Mouse (Mus musculus): ENCODE measurements at regions not wholly inside any gene's neighbourhood (a gene's known extent, or its start where the extent isn't known, plus 50 kb on each side); places are given as distances from the start of the nearest gene placed in this dataset.

DNA sequence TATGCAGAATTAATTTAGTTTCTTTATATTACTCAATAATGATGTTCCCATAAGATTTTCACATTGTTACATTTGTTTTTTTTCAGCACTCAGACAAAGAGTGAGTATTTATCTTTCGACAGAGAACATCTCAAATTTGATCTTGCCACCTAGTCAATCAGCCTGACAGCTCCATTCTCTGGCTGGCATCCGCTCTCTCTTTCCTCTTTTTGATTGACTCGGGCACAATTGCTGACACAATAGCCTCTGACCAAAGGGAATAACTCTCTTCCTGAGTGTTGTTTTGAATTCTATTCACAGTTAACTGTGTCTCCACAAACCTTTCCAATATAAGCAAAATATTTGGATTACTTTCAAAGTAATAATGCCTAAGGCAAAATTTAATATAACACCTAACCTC, 711.4 kb downstream of the Adgrl2 start:
- no peak for TF ChIP-seq CTCF (IDR thresholded peaks at IDR 0.05; ENCODE audit: extremely low read depth, insufficient read depth, low read length)
- no peak for TF ChIP-seq POLR2A (IDR thresholded peaks at IDR 0.05; ENCODE audit: extremely low read depth, insufficient read depth, low read length)
- Histone ChIP-seq H3K4me3 (ENCODE audit: insufficient read depth, low read length) (no peak overlapping the region), H3K4me1 (ENCODE audit: control insufficient read depth, insufficient read depth, low read length) (no peaks in the 10 kb centered on the region), H3K27ac (ENCODE audit: insufficient read depth, low read length) (no peak overlapping the region)

DNA sequence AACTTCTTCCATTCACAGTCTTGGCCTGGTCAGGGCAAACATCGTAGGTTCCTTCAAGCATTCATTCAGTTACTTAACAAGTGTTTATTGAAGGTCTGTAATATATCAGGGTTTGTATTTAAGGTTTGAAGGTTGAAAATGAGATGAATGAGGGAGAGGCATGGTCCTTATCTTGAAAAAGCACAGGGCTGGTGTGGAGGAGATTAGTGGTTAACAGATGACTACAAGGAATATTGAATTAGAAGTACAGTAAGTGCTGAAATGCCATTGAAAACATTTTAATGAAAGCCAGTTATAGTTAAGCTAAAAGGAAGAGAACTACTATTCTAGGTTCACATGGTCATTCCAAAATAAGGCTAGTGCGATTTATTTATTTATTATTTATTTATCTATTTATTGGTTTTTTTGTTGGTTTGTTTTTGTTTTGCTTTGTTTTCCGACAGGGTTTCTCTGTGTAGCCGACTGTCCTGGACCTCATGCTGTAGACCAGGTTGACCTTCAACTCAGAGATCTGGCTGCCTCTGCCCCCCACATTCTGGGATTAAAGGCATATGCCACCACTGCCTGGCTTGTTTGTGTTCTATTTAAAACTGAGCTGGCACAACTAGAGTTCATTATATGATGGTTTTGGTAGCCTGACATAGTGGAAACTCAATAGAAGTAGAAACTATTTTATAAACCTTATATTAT, 718.1 kb downstream of the Adgrl2 start:
- H3K4me3 ChIP-seq (ENCODE audit: insufficient read depth, low read length) = no peak overlapping the region
- H3K27ac ChIP-seq (ENCODE audit: insufficient read depth, low read length) = no peak overlapping the region
- no peaks in the 10 kb centered on the region for H3K4me1 ChIP-seq (ENCODE audit: control insufficient read depth, insufficient read depth, low read length)
- TF ChIP-seq POLR2A (IDR thresholded peaks at IDR 0.05; ENCODE audit: extremely low read depth, insufficient read depth, low read length) (no peak), CTCF (IDR thresholded peaks at IDR 0.05; ENCODE audit: extremely low read depth, insufficient read depth, low read length) (no peak)

DNA sequence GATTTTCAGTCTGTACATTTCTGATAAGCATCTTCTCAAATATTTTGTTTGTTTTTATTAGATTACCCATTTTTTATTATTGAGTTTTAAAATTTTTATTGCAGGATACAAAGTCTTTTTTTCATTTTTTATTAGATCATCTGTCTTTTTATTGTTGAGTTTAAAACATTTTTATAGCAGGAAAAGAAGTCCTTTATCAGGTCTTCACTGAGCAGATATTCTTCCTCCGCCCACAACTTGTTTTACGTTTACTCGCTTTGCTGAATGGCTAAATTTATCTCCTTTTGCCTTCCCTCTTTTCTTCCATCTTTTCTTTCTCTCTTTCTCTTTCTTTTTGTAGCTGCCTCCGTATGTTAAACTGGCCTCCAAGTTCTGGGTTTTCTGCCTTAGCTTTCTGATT, 721.5 kb downstream of the Adgrl2 start:
- no peak overlapping the region for H3K4me3 ChIP-seq (ENCODE audit: insufficient read depth, low read length)
- H3K4me1 ChIP-seq (ENCODE audit: control insufficient read depth, insufficient read depth, low read length) = no peaks in the 10 kb centered on the region
- H3K27ac ChIP-seq (ENCODE audit: insufficient read depth, low read length) = no peak overlapping the region
- TF ChIP-seq POLR2A (IDR thresholded peaks at IDR 0.05; ENCODE audit: extremely low read depth, insufficient read depth, low read length) (no peak), CTCF (IDR thresholded peaks at IDR 0.05; ENCODE audit: extremely low read depth, insufficient read depth, low read length) (no peak)

DNA sequence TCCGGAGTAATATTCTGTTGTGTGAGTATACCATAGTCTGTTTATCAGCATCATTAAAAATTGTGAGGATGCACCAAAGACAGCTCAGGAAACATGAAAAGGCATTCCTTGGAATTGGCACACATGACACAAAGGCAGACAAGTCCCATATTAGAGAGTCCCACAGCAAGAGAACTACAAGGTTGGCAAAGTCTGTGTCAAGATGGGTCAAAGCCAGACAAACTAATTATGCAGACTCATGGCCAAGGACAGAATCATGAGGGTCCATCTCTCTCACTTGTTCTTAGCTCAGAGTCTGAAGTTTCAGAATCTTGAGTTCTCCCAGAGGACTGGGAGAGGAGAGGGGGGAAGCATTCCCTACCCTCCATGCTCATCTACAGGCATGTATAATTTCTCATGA, 731.1 kb downstream of the Adgrl2 start:
- TF ChIP-seq CTCF (IDR thresholded peaks at IDR 0.05; ENCODE audit: extremely low read depth, insufficient read depth, low read length) (no peak), POLR2A (IDR thresholded peaks at IDR 0.05; ENCODE audit: extremely low read depth, insufficient read depth, low read length) (no peak)
- H3K4me1 ChIP-seq (ENCODE audit: control insufficient read depth, insufficient read depth, low read length) = no peaks in the 10 kb centered on the region

DNA sequence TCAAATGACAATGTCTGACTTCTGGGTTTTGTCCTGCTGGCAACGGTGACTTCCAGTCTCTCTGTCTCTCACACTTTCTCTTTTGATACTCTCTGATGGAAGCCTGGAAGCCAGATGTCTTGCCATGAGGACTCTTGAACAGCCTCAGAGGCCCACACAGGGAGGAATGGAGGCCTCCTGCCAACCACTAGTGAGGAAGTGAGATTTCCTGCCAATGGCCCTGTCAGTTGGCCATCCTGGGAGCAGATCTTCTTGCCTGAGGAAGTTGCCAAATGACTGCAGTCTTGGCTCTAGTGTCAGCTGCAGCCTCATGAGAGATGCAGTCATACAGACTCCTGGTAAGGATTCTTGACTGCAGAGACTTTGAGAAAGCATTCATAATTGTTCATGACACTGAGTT, 741.7 kb downstream of the Adgrl2 start:
- Histone ChIP-seq H3K4me1 (ENCODE audit: control insufficient read depth, insufficient read depth, low read length) (no peaks in the 10 kb centered on the region), H3K4me3 (ENCODE audit: insufficient read depth, low read length) (no peak overlapping the region), H3K27ac (ENCODE audit: insufficient read depth, low read length) (no peak overlapping the region)
- no peak for TF ChIP-seq CTCF (IDR thresholded peaks at IDR 0.05; ENCODE audit: extremely low read depth, insufficient read depth, low read length)
- no peak for TF ChIP-seq POLR2A (IDR thresholded peaks at IDR 0.05; ENCODE audit: extremely low read depth, insufficient read depth, low read length)

More for the DNA sequence above, 731.1 kb downstream of the Adgrl2 start:
- Histone ChIP-seq H3K27ac (ENCODE audit: insufficient read depth, low read length) (no peak overlapping the region), H3K4me3 (ENCODE audit: insufficient read depth, low read length) (no peak overlapping the region)

DNA sequence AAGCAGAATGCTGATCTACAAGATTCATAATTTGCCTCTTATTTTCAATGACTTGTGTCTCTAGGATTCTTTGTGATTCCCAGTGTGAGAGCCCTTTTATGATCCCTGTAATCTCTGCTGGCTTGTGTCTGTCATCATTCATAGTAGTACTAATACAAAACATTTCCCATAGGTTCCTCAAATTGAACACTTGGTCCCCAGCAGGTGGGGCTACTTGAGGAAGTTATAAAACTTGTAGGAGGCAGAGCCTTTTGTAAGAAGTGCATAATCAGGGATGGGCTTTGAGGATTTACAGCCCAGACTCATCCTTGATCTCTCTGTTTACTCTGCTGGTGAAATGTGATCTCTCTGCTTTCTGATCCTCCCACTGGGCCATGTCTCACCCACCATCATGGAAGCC, 743.6 kb downstream of the Adgrl2 start:
- Histone ChIP-seq H3K4me3 (ENCODE audit: insufficient read depth, low read length) (no peak overlapping the region), H3K27ac (ENCODE audit: insufficient read depth, low read length) (no peak overlapping the region), H3K4me1 (ENCODE audit: control insufficient read depth, insufficient read depth, low read length) (no peaks in the 10 kb centered on the region)
- TF ChIP-seq CTCF (IDR thresholded peaks at IDR 0.05; ENCODE audit: extremely low read depth, insufficient read depth, low read length) = no peak
- no peak for TF ChIP-seq POLR2A (IDR thresholded peaks at IDR 0.05; ENCODE audit: extremely low read depth, insufficient read depth, low read length)

DNA sequence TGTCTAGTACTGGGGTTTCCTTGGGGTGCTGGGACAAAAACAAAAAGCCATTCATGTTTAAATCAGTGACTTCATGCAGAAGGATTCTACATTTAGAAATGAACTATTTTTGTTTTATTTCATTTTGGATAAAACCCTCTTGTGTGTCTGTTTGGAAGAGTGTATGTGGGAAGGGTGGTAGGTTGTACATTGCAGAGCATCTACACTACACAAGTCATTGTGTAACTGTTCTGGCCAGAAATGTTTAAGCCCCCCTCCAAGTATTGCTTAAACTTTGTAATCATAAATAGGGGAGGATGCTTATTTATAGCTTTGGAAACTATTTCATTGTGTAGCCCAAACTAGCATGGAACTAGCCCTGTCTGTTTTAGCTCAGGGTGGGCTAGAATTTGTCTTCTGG, 752.3 kb downstream of the Adgrl2 start:
- Histone ChIP-seq H3K4me1 (ENCODE audit: control insufficient read depth, insufficient read depth, low read length) (no peaks in the 10 kb centered on the region), H3K27ac (ENCODE audit: insufficient read depth, low read length) (no peak overlapping the region), H3K4me3 (ENCODE audit: insufficient read depth, low read length) (no peak overlapping the region)
- TF ChIP-seq CTCF (IDR thresholded peaks at IDR 0.05; ENCODE audit: extremely low read depth, insufficient read depth, low read length) = no peak
- no peak for TF ChIP-seq POLR2A (IDR thresholded peaks at IDR 0.05; ENCODE audit: extremely low read depth, insufficient read depth, low read length)

DNA sequence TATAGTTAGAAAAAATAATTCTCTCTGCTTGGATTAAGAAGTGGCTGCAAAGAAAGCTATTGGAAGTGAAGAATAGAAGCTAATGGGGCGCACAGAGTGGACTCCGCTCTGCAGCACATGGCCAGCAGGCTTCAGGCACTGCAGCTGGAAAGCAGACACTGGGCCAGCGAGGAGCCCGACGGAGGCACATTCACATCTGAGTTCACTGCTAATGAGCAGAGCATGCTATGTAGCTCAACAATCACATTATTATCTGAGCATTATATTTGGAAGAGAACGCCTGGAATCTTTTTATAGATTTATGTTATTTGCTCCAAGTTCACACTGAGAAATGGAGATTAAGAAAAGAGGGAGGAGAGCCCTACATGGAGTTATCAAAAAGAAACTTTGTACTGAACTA, 752.8 kb downstream of the Adgrl2 start:
- no peak overlapping the region for H3K4me3 ChIP-seq (ENCODE audit: insufficient read depth, low read length)
- H3K4me1 ChIP-seq (ENCODE audit: control insufficient read depth, insufficient read depth, low read length) = no peaks in the 10 kb centered on the region
- no peak overlapping the region for H3K27ac ChIP-seq (ENCODE audit: insufficient read depth, low read length)
- TF ChIP-seq POLR2A (IDR thresholded peaks at IDR 0.05; ENCODE audit: extremely low read depth, insufficient read depth, low read length) (no peak), CTCF (IDR thresholded peaks at IDR 0.05; ENCODE audit: extremely low read depth, insufficient read depth, low read length) (no peak)

DNA sequence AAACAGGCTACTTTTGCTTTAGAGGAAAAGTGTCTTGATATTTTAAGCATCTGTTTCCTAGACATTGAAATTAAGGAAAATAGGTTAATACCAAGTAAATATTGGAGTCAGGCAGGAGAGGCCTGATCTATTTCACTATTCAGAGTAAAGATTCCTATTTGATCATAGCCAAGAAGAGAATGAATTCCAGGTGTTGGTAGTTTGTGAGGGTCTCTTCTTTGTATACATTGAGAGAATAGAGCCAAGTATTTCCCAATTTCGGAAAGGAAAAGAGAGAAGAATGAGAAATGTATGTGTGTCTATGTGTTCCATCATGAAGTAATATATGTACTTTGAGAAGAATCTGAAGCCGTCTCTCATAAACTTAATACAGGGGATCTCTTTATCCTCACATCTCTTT, 756.7 kb downstream of the Adgrl2 start:
- TF ChIP-seq POLR2A (IDR thresholded peaks at IDR 0.05; ENCODE audit: extremely low read depth, insufficient read depth, low read length) (no peak), CTCF (IDR thresholded peaks at IDR 0.05; ENCODE audit: extremely low read depth, insufficient read depth, low read length) (no peak)
- no peak overlapping the region for H3K4me3 ChIP-seq (ENCODE audit: insufficient read depth, low read length)
- H3K27ac ChIP-seq (ENCODE audit: insufficient read depth, low read length) = no peak overlapping the region
- no peaks in the 10 kb centered on the region for H3K4me1 ChIP-seq (ENCODE audit: control insufficient read depth, insufficient read depth, low read length)

DNA sequence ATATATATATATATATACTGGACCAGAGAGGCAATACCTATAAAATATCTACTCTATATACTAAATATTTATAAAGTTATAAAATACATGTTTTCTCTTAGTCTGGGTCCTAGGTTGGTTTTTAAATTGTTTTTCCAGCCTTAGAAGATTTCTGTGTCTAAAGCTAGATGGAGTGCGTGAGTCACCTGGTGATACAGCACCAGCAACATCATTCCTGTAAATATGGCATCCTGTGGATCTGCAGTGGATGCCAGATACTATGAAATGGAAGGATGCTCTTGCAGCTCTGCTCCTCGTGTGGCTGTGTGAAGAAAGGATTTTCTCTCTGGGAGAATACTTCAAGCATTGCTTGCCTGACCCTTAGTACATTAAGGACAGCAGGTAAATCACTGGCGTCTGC, 761.2 kb downstream of the Adgrl2 start:
- TF ChIP-seq POLR2A (IDR thresholded peaks at IDR 0.05; ENCODE audit: extremely low read depth, insufficient read depth, low read length) (no peak), CTCF (IDR thresholded peaks at IDR 0.05; ENCODE audit: extremely low read depth, insufficient read depth, low read length) (no peak)
- H3K4me1 ChIP-seq (ENCODE audit: control insufficient read depth, insufficient read depth, low read length) = no peaks in the 10 kb centered on the region
- H3K4me3 ChIP-seq (ENCODE audit: insufficient read depth, low read length) = no peak overlapping the region

More for the DNA sequence above, 761.2 kb downstream of the Adgrl2 start:
- no peak overlapping the region for H3K27ac ChIP-seq (ENCODE audit: insufficient read depth, low read length)
